Mouse (Mus musculus) CH12.LX (cell line): ENCODE data around the gene Strn. TPM values are rescaled to one million over a fixed set of nuclear protein-coding genes. Genes with fewer than 3 reads are reported as not detected.

Experiments
- DNase-seq: peaks from one replicate; pipeline ENCODE4 v3.0.0-alpha.2; 2013; ENCODE audit errors: extremely low read depth
- H3K27ac ChIP-seq: 2 replicates; pipeline ENCODE4 v1.5.1; 2012; ENCODE audit warnings: low read depth, mild to moderate bottlenecking, control low read depth, moderate library complexity; ENCODE audit not compliant: insufficient read depth
- H3K27me3 ChIP-seq: replicated peaks from 2 replicates; pipeline ENCODE3; 2012; ENCODE audit warnings: inconsistent platforms
- H3K36me3 ChIP-seq, 2 experiments: replicated peaks in 1 of 2; 2 replicates each; pipeline versions ENCODE3 to v1.6.1; 2012; ENCODE audit warnings: inconsistent platforms in 1 of 2, low read length in 1 of 2, mild to moderate bottlenecking in 1 of 2, mixed read lengths in 1 of 2, moderate library complexity in 1 of 2; ENCODE audit not compliant: control insufficient read depth in 1 of 2, insufficient read depth in 1 of 2
- H3K4me1 ChIP-seq, 2 experiments: 2 replicates each; pipeline ENCODE4 v1.6.1; 2012; ENCODE audit warnings: inconsistent platforms in 1 of 2, moderate library complexity in 1 of 2; ENCODE audit not compliant: insufficient read depth in 2 of 2, control insufficient read depth in 1 of 2
- H3K4me2 ChIP-seq: 2 replicates; pipeline ENCODE4 v1.6.1; 2012; ENCODE audit warnings: low read depth, mild to moderate bottlenecking, control low read depth; ENCODE audit not compliant: poor library complexity, insufficient read depth, severe bottlenecking
- H3K4me3 ChIP-seq, 3 experiments: fragments of 150-350 bp in 1 of 3; sonication (generic) in 1 of 3; replicated peaks in 1 of 3; 2 replicates each; pipeline versions ENCODE3 to v1.5.1; 2011 to 2012; ENCODE audit warnings: low read depth in 2 of 3, low read length in 2 of 3, mild to moderate bottlenecking in 2 of 3, moderate library complexity in 2 of 3, control low read depth in 1 of 3, improper control_type of control experiment in 1 of 3, inconsistent platforms in 1 of 3, mixed read lengths in 1 of 3; ENCODE audit not compliant: poor library complexity in 1 of 3
- H3K79me2 ChIP-seq: replicated peaks from 2 replicates; pipeline ENCODE4 v1.6.1; 2012; ENCODE audit warnings: mild to moderate bottlenecking, moderate library complexity; ENCODE audit not compliant: control insufficient read depth, poor library complexity, insufficient read depth, severe bottlenecking; ENCODE audit errors: extremely low read depth
- H3K9ac ChIP-seq: 2 replicates; pipeline ENCODE4 v1.6.1; 2012; ENCODE audit warnings: low read depth, mild to moderate bottlenecking, control low read depth, moderate library complexity; ENCODE audit not compliant: insufficient read depth
- H3K9me3 ChIP-seq: replicated peaks from 2 replicates; pipeline ENCODE3; 2012; ENCODE audit warnings: low read length, inconsistent platforms, mixed read lengths
- CHD1 ChIP-seq: IDR thresholded peaks from 2 replicates; pipeline ENCODE4 v1.6.1; 2012; ENCODE audit warnings: low read depth, low read length, improper control_type of control experiment, inconsistent platforms
- CTCF ChIP-seq, 2 experiments: IDR thresholded peaks in 1 of 2; conservative IDR thresholded peaks in 1 of 2; 2 replicates each; pipeline ENCODE4 v1.5.1; 2011 to 2012; ENCODE audit warnings: low read depth in 2 of 2, low read length in 2 of 2, improper control_type of control experiment in 1 of 2, inconsistent platforms in 1 of 2, mild to moderate bottlenecking in 1 of 2, moderate library complexity in 1 of 2
- ELF1 ChIP-seq: IDR thresholded peaks from 2 replicates; pipeline ENCODE4 v1.6.1; 2014; ENCODE audit warnings: low read depth, mild to moderate bottlenecking, inconsistent platforms, low read length, improper control_type of control experiment
- EP300 ChIP-seq: IDR thresholded peaks from 2 replicates; pipeline ENCODE4 v1.6.1; 2011; ENCODE audit warnings: low read length, improper control_type of control experiment
- ETS1 ChIP-seq: conservative IDR thresholded peaks from 2 replicates; pipeline ENCODE4 v1.6.1; 2012; ENCODE audit warnings: low read depth, mild to moderate bottlenecking, inconsistent platforms, low read length, improper control_type of control experiment, moderate library complexity
- GABPA ChIP-seq: IDR thresholded peaks from 2 replicates; pipeline ENCODE4 v1.6.1; 2012; ENCODE audit warnings: low read depth, low read length, improper control_type of control experiment, inconsistent platforms; ENCODE audit not compliant: insufficient replicate concordance
- HCFC1 ChIP-seq: IDR thresholded peaks from 2 replicates; pipeline ENCODE4 v1.6.1; 2012; ENCODE audit warnings: low read depth, mild to moderate bottlenecking, inconsistent platforms, low read length, improper control_type of control experiment
- KAT2A ChIP-seq: IDR thresholded peaks from 2 replicates; pipeline ENCODE4 v1.6.1; 2012; ENCODE audit warnings: low read length, improper control_type of control experiment, inconsistent platforms; ENCODE audit not compliant: insufficient replicate concordance
- MAZ ChIP-seq: IDR thresholded peaks from 2 replicates; pipeline ENCODE4 v1.6.1; 2012; ENCODE audit warnings: low read depth, mild to moderate bottlenecking, inconsistent platforms, low read length, improper control_type of control experiment, moderate library complexity
- MEF2A ChIP-seq: IDR thresholded peaks from 2 replicates; pipeline ENCODE4 v1.6.1; 2014; ENCODE audit warnings: low read depth, mild to moderate bottlenecking, inconsistent platforms, low read length, improper control_type of control experiment, borderline replicate concordance
- MXI1 ChIP-seq: IDR thresholded peaks from 2 replicates; pipeline ENCODE4 v1.6.1; 2011; ENCODE audit warnings: mild to moderate bottlenecking, low read depth, low read length, improper control_type of control experiment
- NRF1 ChIP-seq: IDR thresholded peaks from 2 replicates; pipeline ENCODE4 v1.6.1; 2014; ENCODE audit warnings: low read depth, mild to moderate bottlenecking, inconsistent platforms, low read length, improper control_type of control experiment, moderate library complexity
- POLR2A ChIP-seq: IDR thresholded peaks from 2 replicates; pipeline ENCODE4 v1.6.1; 2011; ENCODE audit warnings: low read depth, mild to moderate bottlenecking, improper control_type of control experiment, low read length
- RCOR1 ChIP-seq: conservative IDR thresholded peaks from 2 replicates; pipeline ENCODE4 v1.6.1; 2012; ENCODE audit warnings: low read depth, mild to moderate bottlenecking, inconsistent platforms, low read length, improper control_type of control experiment
- SIN3A ChIP-seq: IDR thresholded peaks from 2 replicates; pipeline ENCODE4 v1.6.1; 2012; ENCODE audit warnings: low read length, improper control_type of control experiment, inconsistent platforms
- SMC3 ChIP-seq: IDR thresholded peaks from 2 replicates; pipeline ENCODE4 v1.6.1; 2011; ENCODE audit warnings: low read depth, low read length, improper control_type of control experiment
- UBTF ChIP-seq: IDR thresholded peaks from 2 replicates; pipeline ENCODE4 v1.6.1; 2012; ENCODE audit warnings: low read depth, mild to moderate bottlenecking, inconsistent platforms, low read length, improper control_type of control experiment, moderate library complexity
- USF1 ChIP-seq: IDR thresholded peaks from 2 replicates; pipeline ENCODE4 v1.6.1; 2014; ENCODE audit warnings: low read depth, mild to moderate bottlenecking, inconsistent platforms, low read length, improper control_type of control experiment
- USF2 ChIP-seq: conservative IDR thresholded peaks from 2 replicates; pipeline ENCODE4 v1.6.1; 2011; ENCODE audit warnings: low read depth, low read length, improper control_type of control experiment
- ZC3H11A ChIP-seq: IDR thresholded peaks from 2 replicates; pipeline ENCODE4 v1.6.1; 2012; ENCODE audit warnings: low read depth, mild to moderate bottlenecking, inconsistent platforms, low read length, improper control_type of control experiment
- dilution Hi-C: fragments of 300-500 bp; cut with MboI; formaldehyde crosslinking; loops from 2 replicates; pipeline ENCODE4 v1.14.3; 2020; ENCODE audit warnings: low sequenced_read_pairs; ENCODE audit not compliant: extremely low pct_unique_long_range_greater_than_20kb, extremely low pct_ligation_motif_present
- in situ Hi-C: fragments of 300-500 bp; cut with MboI; formaldehyde crosslinking; loops from 3 replicates; pipeline ENCODE4 v1.14.3; 2019; ENCODE audit warnings: low sequenced_read_pairs, low pct_ligation_motif_present, low pct_unique_long_range_greater_than_20kb, mixed read lengths
- polyA plus RNA-seq: library from polyadenylated mRNA; unstranded; fragments of >175 nt; gene quantifications from 2 replicates; pipeline ENCODE4 v1.2.1, GENCODE M21; 2012; ENCODE audit warnings: low read depth; ENCODE audit not compliant: insufficient read length
- total RNA-seq, 2 experiments: library from RNA; depleted of rRNA; stranded (reverse); fragments of 300-350 nt in 1 of 2; fragments of >200 nt in 1 of 2; gene quantifications; 2 replicates each; pipeline ENCODE4 v1.2.3; 2012 to 2014

The Strn gene
- total and polyA plus RNA-seq, 3 experiments = 9.9 to 14.3 (median 12.3) TPM

- no peak for DNase-seq
- no peak overlapping the region for H3K9ac ChIP-seq
- no peak overlapping the region for H3K4me3 ChIP-seq
Observed at GRCm38 (mm10) chr17:78609191-78609855, 127.7 kb downstream of the Strn start.

GRCm38 (mm10) chr17:78608716-78609115 lies 128.3 kb downstream of the Strn start:
- Histone ChIP-seq H3K4me1 (peaks cover 0 to 5% of the 10 kb centered on the region in 2 experiments; a peak in 1 of 4 replicates), H3K4me3 (no peak overlapping the region), H3K9ac (no peak overlapping the region), H3K9me3 (no peaks in the 10 kb centered on the region), H3K79me2 (no peaks in the 10 kb centered on the region), H3K27ac (no peak overlapping the region), H3K36me3 (no peaks in the 10 kb centered on the region), H3K4me2 (no peak overlapping the region), H3K27me3 (no peaks in the 10 kb centered on the region)
- in situ Hi-C loops = loop anchor here (10.0 kb wide), 1 partner anchor 146 kb away; no protein-coding TSS in a partner anchor
- TF ChIP-seq ZC3H11A (no peak), HCFC1 (no peak), EP300 (no peak), GABPA (no peak), USF2 (no peak), USF1 (no peak), CTCF (conservative IDR thresholded peaks at IDR 0.05 in 1 of 2, IDR thresholded peaks at IDR 0.05 in 1 of 2; ENCODE audit: low read depth in 2 of 2, low read length in 2 of 2) (no peak), CHD1 (no peak), NRF1 (no peak), SMC3 (no peak), POLR2A (no peak), MAZ (no peak), MEF2A (no peak), SIN3A (no peak), RCOR1 (no peak), UBTF (no peak), KAT2A (no peak), MXI1 (no peak), ETS1 (no peak), ELF1 (no peak)
- DNase-seq = no peak
- dilution Hi-C loops = no loop called here

More at GRCm38 (mm10) chr17:78609191-78609855, 127.7 kb downstream of the Strn start:
- TF ChIP-seq CTCF (conservative IDR thresholded peaks at IDR 0.05 in 1 of 2, IDR thresholded peaks at IDR 0.05 in 1 of 2; ENCODE audit: low read depth in 2 of 2, low read length in 2 of 2) = no peak
- Histone ChIP-seq H3K79me2 (no peaks in the 10 kb centered on the region), H3K9me3 (no peaks in the 10 kb centered on the region), H3K36me3 (no peaks in the 10 kb centered on the region), H3K4me1 (peaks cover 0 to 1% of the 10 kb centered on the region in 2 experiments; a peak in 1 of 4 replicates), H3K27ac (no peak overlapping the region), H3K4me2 (no peak overlapping the region), H3K27me3 (no peaks in the 10 kb centered on the region)
- dilution Hi-C loops = no loop called here
- in situ Hi-C loops = loop anchor here (10.0 kb wide), 1 partner anchor 145 kb away; no protein-coding TSS in a partner anchor
